Mouse (Mus musculus): ENCODE data around the gene Pdzd9. TPM values are rescaled to one million over a fixed set of nuclear protein-coding genes. Genes with fewer than 3 reads are reported as not detected.

Pdzd9 gene
- polyA plus RNA-seq, 1 experiment from 2014 or later: 0.34 TPM

DNA sequence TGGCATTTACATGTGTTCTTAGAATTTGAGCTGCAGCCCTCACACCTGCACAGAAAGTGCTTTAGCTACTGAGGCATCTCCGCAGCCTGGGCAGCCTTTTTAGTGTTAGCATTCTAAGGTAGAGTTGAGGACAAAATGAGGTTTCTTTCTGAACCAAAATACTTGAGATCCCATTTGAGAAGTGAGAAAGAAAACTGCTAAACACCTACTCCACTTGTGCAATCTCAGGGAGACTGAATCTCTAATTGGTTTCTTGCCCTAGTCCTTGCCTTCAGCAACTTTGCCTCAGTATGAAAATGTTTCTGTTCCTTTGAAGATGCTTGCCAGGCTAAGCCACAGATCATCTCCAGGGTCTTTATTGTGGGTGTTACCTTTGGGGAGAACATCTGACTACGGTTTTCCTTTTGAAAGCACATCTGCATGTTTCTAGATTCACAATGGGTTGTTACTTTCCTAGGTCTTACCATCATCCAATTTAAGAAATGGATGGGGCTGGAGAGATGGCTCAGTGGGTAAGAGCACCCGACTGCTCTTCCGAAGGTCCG, 23.8 kb upstream of the Pdzd9 start:
- no peaks in the 10 kb centered on the region for H3K4me1 ChIP-seq (ENCODE audit: control insufficient read depth, insufficient read depth, low read length)
- 95% methylated on average over 5 of the region's 5 CpGs for WGBS
- no peak overlapping the region for H3K27ac ChIP-seq (ENCODE audit: low read length)
- H3K36me3 ChIP-seq (ENCODE audit: control insufficient read depth, insufficient read depth, low read length): no peaks in the 10 kb centered on the region
- H3K9ac ChIP-seq (ENCODE audit: low read depth, low read length): no peak overlapping the region
- no peak overlapping the region for H3K4me3 ChIP-seq (ENCODE audit: low read length)
- no peaks in the 10 kb centered on the region for H3K27me3 ChIP-seq (replicated peaks; ENCODE audit: control insufficient read depth, insufficient read depth, low read length)
- ATAC-seq: no peak
- H3K9me3 ChIP-seq (ENCODE audit: control insufficient read depth, low read length): no peaks in the 10 kb centered on the region
- H3K4me2 ChIP-seq (ENCODE audit: low read depth, low read length): no peak overlapping the region

- Histone ChIP-seq H3K4me3 (ENCODE audit: low read length) (no peak overlapping the region), H3K4me2 (ENCODE audit: low read depth, low read length) (no peak overlapping the region), H3K9ac (ENCODE audit: low read depth, low read length) (no peak overlapping the region), H3K27ac (ENCODE audit: low read length) (no peak overlapping the region), H3K4me1 (ENCODE audit: control insufficient read depth, insufficient read depth, low read length) (no peaks in the 10 kb centered on the region), H3K36me3 (ENCODE audit: control insufficient read depth, insufficient read depth, low read length) (no peaks in the 10 kb centered on the region), H3K27me3 (replicated peaks; ENCODE audit: control insufficient read depth, insufficient read depth, low read length) (no peaks in the 10 kb centered on the region), H3K9me3 (ENCODE audit: control insufficient read depth, low read length) (no peaks in the 10 kb centered on the region)
- WGBS: 79% methylated on average over 4 of the region's 4 CpGs
- ATAC-seq: no peak
Measured at GRCm38 (mm10) chr7:120690634-120691033, 20.5 kb upstream of the Pdzd9 start.

- 0 out of 2 replicates have a peak, but pooled peaks cover 8% of the 10 kb centered on the region for H3K4me1 ChIP-seq (ENCODE audit: control insufficient read depth, insufficient read depth, low read length)
- no peaks in the 10 kb centered on the region for H3K36me3 ChIP-seq (ENCODE audit: control insufficient read depth, insufficient read depth, low read length)
- H3K4me3 ChIP-seq (ENCODE audit: low read length): no peak overlapping the region
- H3K9me3 ChIP-seq (ENCODE audit: control insufficient read depth, low read length): no peaks in the 10 kb centered on the region
- H3K27ac ChIP-seq (ENCODE audit: low read length): 0 out of 2 replicates have a peak overlapping the region, but pooled peaks have one; percentile 15
- WGBS: 58% methylated on average over 6 of the region's 6 CpGs
- no peak overlapping the region for H3K4me2 ChIP-seq (ENCODE audit: low read depth, low read length)
- no peak overlapping the region for H3K9ac ChIP-seq (ENCODE audit: low read depth, low read length)
- ATAC-seq: no peak
- H3K27me3 ChIP-seq (replicated peaks; ENCODE audit: control insufficient read depth, insufficient read depth, low read length): no peaks in the 10 kb centered on the region
Measured at GRCm38 (mm10) chr7:120685227-120685626, 15.1 kb upstream of the Pdzd9 start.

GRCm38 (mm10) chr7:120684731-120685161, 14.6 kb upstream of the Pdzd9 start:
- Histone ChIP-seq H3K36me3 (ENCODE audit: control insufficient read depth, insufficient read depth, low read length) (no peaks in the 10 kb centered on the region), H3K27me3 (replicated peaks; ENCODE audit: control insufficient read depth, insufficient read depth, low read length) (no peaks in the 10 kb centered on the region), H3K4me2 (ENCODE audit: low read depth, low read length) (no peak overlapping the region), H3K4me1 (ENCODE audit: control insufficient read depth, insufficient read depth, low read length) (0 out of 2 replicates have a peak, but pooled peaks cover 8% of the 10 kb centered on the region), H3K9me3 (ENCODE audit: control insufficient read depth, low read length) (no peaks in the 10 kb centered on the region), H3K9ac (ENCODE audit: low read depth, low read length) (no peak overlapping the region), H3K27ac (ENCODE audit: low read length) (no peak overlapping the region), H3K4me3 (ENCODE audit: low read length) (no peak overlapping the region)
- 0 out of 2 replicates have a peak, but pooled peaks have one; percentile 44 for ATAC-seq
- 55% methylated on average over 2 of the region's 2 CpGs for WGBS

- ATAC-seq: no peak
- no peaks in the 10 kb centered on the region for H3K27me3 ChIP-seq (replicated peaks; ENCODE audit: control insufficient read depth, insufficient read depth, low read length)
- WGBS: 60% methylated on average over 4 of the region's 4 CpGs
Measured at GRCm38 (mm10) chr7:120682002-120682401, 11.9 kb upstream of the Pdzd9 start.

DNA sequence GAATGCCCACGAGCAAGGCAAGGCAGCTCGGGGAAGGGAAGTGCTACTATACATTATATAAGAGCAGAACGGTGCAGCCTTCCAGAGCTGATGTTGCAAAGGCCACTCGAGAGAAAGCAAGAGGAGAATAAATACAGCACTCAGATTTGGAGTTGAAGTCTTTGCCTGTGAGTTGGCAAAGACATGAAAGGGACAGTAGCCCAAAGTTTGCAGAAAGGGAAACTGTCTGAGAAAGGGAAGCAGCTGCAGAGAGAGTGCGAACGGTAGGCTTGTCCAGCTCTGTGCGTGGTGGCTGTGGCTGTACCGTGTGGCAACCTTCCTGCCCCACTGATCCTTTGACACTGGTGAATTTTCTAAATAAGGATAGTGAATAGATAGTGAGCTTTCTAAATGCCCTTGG, 8.9 kb upstream of the Pdzd9 start:
- Histone ChIP-seq H3K27me3 (replicated peaks; ENCODE audit: control insufficient read depth, insufficient read depth, low read length) (no peaks in the 10 kb centered on the region), H3K4me2 (ENCODE audit: low read depth, low read length) (peak overlapping the region; percentile 79), H3K4me1 (ENCODE audit: control insufficient read depth, insufficient read depth, low read length) (peaks cover 17% of the 10 kb centered on the region), H3K36me3 (ENCODE audit: control insufficient read depth, insufficient read depth, low read length) (no peaks in the 10 kb centered on the region), H3K27ac (ENCODE audit: low read length) (no peak overlapping the region), H3K4me3 (ENCODE audit: low read length) (peak overlapping the region; percentile 87), H3K9ac (ENCODE audit: low read depth, low read length) (0 out of 2 replicates have a peak overlapping the region, but pooled peaks have one; percentile 87), H3K9me3 (ENCODE audit: control insufficient read depth, low read length) (no peaks in the 10 kb centered on the region)
- WGBS: 37% methylated on average over 8 of the region's 8 CpGs
- ATAC-seq: no peak

More at GRCm38 (mm10) chr7:120682002-120682401, 11.9 kb upstream of the Pdzd9 start:
- no peaks in the 10 kb centered on the region for H3K36me3 ChIP-seq (ENCODE audit: control insufficient read depth, insufficient read depth, low read length)
- H3K9me3 ChIP-seq (ENCODE audit: control insufficient read depth, low read length): no peaks in the 10 kb centered on the region
- H3K4me3 ChIP-seq (ENCODE audit: low read length): no peak overlapping the region
- no peak overlapping the region for H3K4me2 ChIP-seq (ENCODE audit: low read depth, low read length)
- no peak overlapping the region for H3K9ac ChIP-seq (ENCODE audit: low read depth, low read length)
- peaks cover 14% of the 10 kb centered on the region for H3K4me1 ChIP-seq (ENCODE audit: control insufficient read depth, insufficient read depth, low read length)
- no peak overlapping the region for H3K27ac ChIP-seq (ENCODE audit: low read length)

DNA sequence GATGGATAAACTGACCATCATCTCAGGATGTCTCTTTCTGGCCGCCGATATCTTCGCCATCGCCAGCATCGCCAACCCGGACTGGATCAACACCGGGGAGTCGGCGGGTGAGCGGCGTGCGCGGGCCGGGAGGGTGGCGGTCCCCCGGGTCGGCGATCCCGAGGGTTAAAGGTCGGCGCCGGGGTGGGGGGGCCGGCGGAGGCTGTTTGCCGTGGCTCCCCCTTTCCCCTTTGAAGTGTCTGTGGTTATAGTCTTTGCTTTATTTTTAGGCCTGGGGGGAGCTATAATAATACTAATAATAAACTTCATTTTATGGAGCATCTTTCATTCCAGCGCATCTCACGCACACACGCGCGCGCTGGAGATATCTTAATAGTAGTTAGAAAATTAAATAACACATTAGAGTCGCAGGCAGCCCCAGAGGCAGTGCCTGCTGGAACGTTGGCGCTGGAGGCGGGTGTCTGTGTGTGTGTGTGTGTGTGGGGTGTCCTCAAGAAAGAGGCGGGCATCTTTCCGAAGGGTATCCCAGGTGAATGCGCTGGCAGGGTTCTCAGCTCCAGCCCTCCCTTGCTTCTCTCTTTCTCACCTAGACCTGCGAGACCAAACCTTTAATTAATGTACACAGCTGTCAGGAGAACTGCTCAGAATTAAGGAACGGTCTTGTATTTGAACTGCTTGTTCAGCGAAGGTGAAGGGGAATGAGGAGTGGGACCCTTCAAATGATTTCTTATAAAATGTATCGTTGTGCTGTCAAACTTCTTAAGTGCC, 7.8 kb upstream of the Pdzd9 start:
- H3K9ac ChIP-seq (ENCODE audit: low read depth, low read length): peak overlapping the region; percentile 87
- peaks cover 17% of the 10 kb centered on the region for H3K4me1 ChIP-seq (ENCODE audit: control insufficient read depth, insufficient read depth, low read length)
- no peaks in the 10 kb centered on the region for H3K36me3 ChIP-seq (ENCODE audit: control insufficient read depth, insufficient read depth, low read length)
- H3K27me3 ChIP-seq (replicated peaks; ENCODE audit: control insufficient read depth, insufficient read depth, low read length): no peaks in the 10 kb centered on the region
- H3K27ac ChIP-seq (ENCODE audit: low read length): peak overlapping the region; percentile 44; the same call in 1 of the 2 replicates
- WGBS: 1% methylated on average over 42 of the region's 42 CpGs
- peak; percentile 68 for ATAC-seq
- peak overlapping the region; percentile 87 for H3K4me3 ChIP-seq (ENCODE audit: low read length)
- H3K4me2 ChIP-seq (ENCODE audit: low read depth, low read length): peak overlapping the region; percentile 79
- no peaks in the 10 kb centered on the region for H3K9me3 ChIP-seq (ENCODE audit: control insufficient read depth, low read length)

DNA sequence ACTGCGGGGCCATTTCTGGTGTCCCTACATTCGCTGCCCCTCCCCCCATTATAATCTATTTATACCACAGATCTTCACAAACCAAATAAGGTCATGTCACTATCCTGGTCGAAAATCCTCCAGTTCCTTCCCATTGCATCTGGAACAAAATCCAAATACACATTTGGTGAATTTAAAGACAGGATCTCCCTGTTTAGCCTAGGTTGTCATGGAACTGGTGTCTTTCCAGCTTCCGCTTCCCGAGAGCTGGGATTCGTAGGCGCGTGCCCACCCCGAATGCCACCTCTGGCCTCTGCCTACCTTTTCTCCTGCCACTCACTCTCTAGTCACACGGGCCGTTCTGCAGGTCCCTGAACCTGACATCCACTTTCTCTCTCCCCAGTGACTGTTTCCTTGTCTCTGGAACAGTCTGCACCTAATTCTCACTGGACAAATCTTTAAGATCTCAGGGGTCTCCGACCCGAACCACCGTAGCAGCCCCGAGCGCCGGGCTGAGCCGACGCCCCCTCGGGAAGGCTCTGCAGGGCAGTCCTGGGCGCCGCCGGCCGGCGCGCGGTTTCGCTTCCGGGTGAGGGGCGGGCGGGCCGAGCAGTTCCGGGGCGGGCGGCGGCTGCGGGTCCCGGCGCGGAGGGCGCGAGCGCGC, 7.0 kb upstream of the Pdzd9 start, which contains the start of gene Mosmo:
Mosmo (plus strand) TSS at position 618 of the 643 bp plus-strand sequence.
- Histone ChIP-seq H3K9me3 (ENCODE audit: control insufficient read depth, low read length) (no peaks in the 10 kb centered on the region), H3K27ac (ENCODE audit: low read length) (peak within 1 kb of the TSS; percentile 53), H3K36me3 (ENCODE audit: control insufficient read depth, insufficient read depth, low read length) (no peaks in the 10 kb centered on the region), H3K4me3 (ENCODE audit: low read length) (peak within 1 kb of the TSS; percentile 87), H3K4me2 (ENCODE audit: low read depth, low read length) (peak within 1 kb of the TSS; percentile 83), H3K9ac (ENCODE audit: low read depth, low read length) (peak within 1 kb of the TSS; percentile 87), H3K27me3 (replicated peaks; ENCODE audit: control insufficient read depth, insufficient read depth, low read length) (no peaks in the 10 kb centered on the region), H3K4me1 (ENCODE audit: control insufficient read depth, insufficient read depth, low read length) (peaks cover 16% of the 10 kb centered on the region)
- WGBS: under 1% methylated on average over 32 of the region's 44 CpGs
- peak; percentile 97 for ATAC-seq

DNA sequence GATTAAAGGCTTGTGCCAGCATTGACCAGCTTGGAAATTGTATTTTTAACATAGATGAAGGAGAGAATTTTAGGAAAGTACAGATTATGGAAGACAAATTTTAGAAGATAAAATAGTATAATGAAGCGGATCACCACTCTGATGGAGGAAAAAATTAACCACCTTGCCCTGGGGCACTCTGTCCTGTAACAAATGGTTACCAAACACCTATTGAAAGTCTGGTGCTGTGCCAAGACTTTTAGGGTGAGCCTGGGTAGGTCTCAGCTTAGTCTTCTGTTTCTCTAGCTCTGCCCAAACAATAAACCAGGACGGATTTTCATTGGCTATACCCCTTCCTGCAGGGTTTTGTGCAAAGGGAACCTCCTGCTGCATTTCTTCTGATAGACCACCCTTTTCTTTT, 1.1 kb upstream of the Pdzd9 start:
- H3K4me3 ChIP-seq (ENCODE audit: low read length): no peak overlapping the region
- WGBS: 64% methylated on average over 2 of the region's 2 CpGs
- no peaks in the 10 kb centered on the region for H3K36me3 ChIP-seq (ENCODE audit: control insufficient read depth, insufficient read depth, low read length)
- H3K4me1 ChIP-seq (ENCODE audit: control insufficient read depth, insufficient read depth, low read length): peaks cover under 1% of the 10 kb centered on the region; the same call in 1 of the 2 replicates
- no peak overlapping the region for H3K27ac ChIP-seq (ENCODE audit: low read length)
- H3K9ac ChIP-seq (ENCODE audit: low read depth, low read length): no peak overlapping the region
- H3K27me3 ChIP-seq (replicated peaks; ENCODE audit: control insufficient read depth, insufficient read depth, low read length): no peaks in the 10 kb centered on the region
- no peak for ATAC-seq
- no peak overlapping the region for H3K4me2 ChIP-seq (ENCODE audit: low read depth, low read length)
- H3K9me3 ChIP-seq (ENCODE audit: control insufficient read depth, low read length): no peaks in the 10 kb centered on the region

Data from intestine, embryonic 16.5 days (tissue).